Mouse (Mus musculus): Measurements from ENCODE around the gene Pias4.

The Pias4 gene

DNA sequence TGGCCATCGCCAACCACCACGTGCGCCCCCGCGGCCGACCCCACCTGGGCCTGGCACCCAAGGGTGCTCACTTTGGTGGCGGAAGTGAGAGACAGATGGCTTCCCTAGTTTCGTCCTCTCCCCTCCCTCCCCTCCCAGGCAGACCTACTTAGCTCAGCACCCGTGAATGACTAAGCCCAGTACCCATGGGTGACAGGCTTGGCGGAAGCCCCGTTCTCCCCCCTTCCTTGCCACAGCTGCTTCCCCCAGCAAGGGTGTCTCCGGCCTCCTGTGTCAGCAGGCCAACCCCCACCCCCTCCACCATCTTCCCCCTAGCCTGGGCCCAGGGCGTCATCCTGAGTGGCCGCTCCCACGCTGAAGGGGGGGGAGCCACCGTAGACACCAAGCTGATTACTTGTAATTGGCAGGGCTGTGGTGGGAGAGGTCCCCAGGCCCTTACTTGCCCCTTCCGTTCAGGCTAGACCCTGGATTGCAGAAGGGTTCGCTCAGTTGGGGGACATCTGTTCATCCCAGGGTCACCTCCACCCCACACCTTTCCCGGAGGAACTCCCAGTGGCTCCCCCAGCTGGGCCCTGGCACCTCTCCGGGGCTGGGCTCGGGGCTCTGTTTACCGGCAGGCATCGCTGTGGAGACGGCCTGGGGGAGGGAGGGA is 29.5 kb downstream of the Pias4 start:
- DNase-seq (ENCODE audit: low spot score in 2 of 2) = no peak

DNA sequence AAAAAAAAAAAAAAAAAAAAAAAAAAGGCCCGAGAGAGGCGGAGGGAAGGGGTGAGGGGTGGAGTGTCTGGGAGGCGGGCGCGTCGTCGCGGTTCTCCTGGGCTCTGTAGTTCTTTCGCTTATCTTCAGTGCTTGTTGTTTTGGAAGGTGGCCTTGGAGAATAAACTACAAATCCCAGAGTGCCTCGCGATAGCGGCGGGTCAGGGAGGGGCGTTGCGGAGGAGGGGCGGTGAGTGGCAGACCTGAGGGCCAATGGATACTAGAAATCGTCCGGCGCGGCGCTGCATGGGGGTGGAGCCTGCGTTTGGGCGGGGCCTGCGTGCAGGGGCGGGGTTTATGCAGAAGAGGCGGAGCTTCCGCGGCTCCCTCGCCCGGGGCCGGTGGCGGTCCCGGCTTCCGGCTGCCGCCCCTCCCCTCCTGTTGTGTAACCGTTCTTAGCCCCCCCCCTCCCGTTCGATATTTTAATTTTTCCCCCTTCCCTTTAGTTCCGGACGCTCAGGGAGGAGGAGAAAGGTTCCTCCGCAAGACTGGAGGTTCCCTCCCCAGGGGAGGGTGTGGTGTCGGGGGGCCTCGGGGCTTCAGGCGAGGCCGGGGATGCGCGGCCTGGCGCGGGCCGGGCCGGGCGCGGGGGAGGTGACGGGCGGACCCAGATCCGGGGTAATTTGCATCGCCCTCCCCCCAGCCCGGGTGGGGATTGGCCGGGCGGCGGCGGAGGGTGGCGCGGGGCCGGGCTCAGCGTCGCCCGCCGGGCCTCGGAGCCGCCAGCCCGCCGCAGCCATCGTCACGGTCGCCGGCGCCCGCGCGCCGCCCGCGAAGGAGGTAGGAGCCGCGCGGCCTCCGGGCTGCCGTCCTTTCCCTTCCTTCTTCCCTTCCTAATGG is 30.2 kb downstream of the Pias4 start:
- DNase-seq (ENCODE audit: low spot score in 2 of 2) = peak; percentile 99 to 100

GRCm38 (mm10) chr10:81136706-81137231 is 31.0 kb downstream of the Pias4 start:
- DNase-seq (ENCODE audit: low spot score in 2 of 2) = peak; percentile 69 to 70

DNA sequence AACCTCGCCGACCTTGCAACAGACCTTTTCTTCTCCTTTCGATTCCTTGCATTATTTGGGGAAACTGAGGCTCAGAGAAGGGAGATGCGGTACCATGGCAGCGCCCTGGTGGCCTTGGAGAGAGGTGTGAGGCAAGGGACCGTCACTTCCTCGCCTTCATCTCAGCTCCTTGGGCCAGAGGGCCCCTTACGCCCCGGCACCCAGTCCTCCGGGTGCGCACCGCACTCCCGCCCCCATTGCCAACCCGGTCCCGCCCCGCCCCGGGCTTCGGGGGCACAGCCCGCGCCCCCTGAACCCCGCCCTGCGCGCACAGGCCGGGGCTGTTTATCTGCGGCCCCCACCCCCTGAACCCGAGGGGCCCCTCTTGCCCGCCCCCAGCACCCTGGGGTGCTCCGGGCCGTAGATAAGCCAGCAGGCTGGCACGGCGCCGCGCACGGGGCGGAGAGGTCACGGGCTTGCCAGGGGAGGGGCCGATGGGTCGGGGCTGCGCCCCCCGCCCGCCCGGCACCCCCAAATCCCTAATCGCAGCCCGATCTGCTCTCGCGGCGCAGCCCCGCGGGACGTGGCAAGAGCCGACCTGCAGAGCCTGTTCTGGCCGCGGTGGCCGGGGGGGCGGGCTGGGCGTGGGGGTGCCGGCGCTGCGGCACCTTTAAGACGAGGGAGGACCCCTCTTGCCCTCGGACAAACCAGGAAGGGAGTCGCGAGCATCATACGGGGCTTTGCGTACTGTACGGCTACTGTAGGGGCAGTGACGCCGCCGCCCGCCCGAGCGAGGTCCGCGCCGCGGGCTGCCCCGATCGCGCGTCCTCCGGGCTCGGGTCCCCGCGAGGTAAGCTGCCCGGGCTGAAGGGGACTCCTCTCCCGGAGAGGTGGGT is 31.7 kb downstream of the Pias4 start:
- DNase-seq (ENCODE audit: low spot score in 2 of 2) = peak; percentile 46 to 50

- no peak for DNase-seq (ENCODE audit: low spot score in 2 of 2)
Observed at GRCm38 (mm10) chr10:81134966-81135681, 32.6 kb downstream of the Pias4 start, which contains the start of gene Zbtb7a. TSS of gene Zbtb7a (plus strand) at chr10:81135220.

DNA sequence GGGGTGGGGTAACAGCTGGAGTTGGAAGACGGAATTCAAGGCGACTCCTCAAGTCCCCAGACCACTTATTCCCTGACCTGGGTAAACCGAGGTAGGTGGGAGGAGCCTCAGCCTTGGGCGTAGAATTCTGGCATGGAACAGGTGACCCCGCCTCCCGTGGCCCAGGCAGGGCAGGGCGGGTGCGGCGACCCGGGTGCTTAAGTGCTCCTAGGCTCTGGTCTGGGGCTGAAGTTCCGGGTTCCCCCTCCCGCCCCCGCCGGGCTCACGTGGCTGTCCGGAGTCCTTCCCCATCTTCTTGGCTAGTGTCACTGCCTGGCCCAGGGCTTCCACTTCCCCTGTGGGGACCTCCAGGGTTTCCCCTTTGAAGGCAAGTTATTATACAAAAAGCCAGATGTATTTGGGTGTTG is 33.5 kb downstream of the Pias4 start:
- DNase-seq (ENCODE audit: low spot score in 2 of 2) = no peak

DNA sequence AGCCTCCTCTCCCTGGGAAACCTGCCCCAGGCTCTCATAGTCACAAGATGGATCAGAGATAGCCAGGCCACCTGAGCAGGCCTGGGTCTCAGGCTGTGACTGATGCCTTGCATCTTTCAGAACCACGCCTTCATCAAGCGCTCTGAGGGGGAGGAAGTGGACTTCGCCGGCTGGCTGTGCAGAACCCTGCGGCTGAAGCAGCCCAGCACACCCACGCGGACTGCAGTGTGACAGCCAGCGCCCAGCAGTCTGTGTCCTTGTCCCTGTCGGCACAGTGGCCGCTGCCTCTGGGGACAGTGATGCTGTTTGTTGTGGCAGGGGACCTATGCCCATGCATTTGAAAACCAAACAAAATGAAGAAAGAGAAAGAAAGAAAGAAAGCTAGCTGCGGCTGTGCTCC is 44.2 kb downstream of the Pias4 start:
- no peak for DNase-seq (ENCODE audit: low spot score in 2 of 2)

GRCm38 (mm10) chr10:81122889-81123288 is 44.8 kb downstream of the Pias4 start:
- no peak for DNase-seq (ENCODE audit: low spot score in 2 of 2)

- no peak for DNase-seq (ENCODE audit: low spot score in 2 of 2)
Observed at GRCm38 (mm10) chr10:81120650-81121049, 47.1 kb downstream of the Pias4 start.

GRCm38 (mm10) chr10:81119625-81120024 is 48.1 kb downstream of the Pias4 start:
- no peak for DNase-seq (ENCODE audit: low spot score in 2 of 2)

DNA sequence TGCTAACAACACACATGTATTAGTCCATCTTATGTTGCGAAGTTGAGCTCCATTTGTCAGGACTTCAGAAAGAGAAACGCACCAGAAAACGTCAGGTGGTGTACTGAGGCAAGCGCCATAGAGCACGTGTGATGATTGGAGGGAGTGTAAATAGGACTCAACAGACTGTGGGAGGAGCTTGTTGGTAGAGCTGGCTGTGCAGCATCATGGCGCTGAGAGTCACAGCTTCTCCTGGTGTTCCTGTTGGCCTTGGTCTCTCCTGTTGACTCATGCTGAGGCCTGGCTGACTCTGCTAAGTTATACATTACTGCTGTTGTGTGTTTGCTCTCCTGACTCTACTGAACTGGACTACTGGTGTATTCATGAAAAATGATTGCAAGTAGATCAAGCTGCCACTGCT is 54.8 kb downstream of the Pias4 start:
- DNase-seq (ENCODE audit: low spot score in 2 of 2) = no peak

DNA sequence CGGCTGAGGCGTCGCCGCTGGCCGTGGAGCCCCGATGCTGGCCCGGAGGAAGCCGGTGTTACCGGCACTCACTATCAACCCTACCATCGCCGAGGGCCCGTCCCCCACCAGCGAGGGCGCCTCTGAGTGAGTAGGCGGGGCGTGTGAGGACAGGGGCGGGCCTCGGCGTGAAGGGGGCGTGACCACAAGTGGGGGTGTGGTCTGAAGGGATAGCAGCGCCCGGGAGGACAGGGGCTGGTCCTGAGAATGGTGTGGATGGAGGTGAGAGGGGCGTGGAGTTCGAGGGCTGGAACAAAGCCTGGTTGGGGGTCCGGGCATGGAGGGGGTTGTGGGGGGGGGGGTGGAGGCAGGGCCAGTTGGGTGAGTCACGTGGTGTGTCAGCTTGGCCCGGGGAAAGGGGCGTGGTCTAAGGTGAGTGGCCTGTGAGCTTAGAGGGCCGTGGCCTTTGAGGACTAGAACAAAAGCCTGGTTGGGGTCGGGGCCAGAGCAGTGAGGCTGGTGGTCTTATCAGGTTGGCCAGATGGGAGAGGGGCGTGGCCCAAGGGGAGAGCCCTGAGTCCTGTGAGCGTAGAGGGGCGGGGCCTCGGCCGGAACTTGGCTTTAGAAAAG is 61.5 kb downstream of the Pias4 start:
- DNase-seq (ENCODE audit: low spot score in 2 of 2) = peak in 1 of 2 experiments; percentile 67

- peak; percentile 88 for DNase-seq (ENCODE audit: low spot score in 2 of 2)
Observed at GRCm38 (mm10) chr10:81105565-81106112, 62.1 kb downstream of the Pias4 start, which contains the start of gene Map2k2. TSS of gene Map2k2 (plus strand) at chr10:81105915.
